Mouse (Mus musculus): ENCODE data around the gene Adcy10. TPM values are rescaled to one million over a fixed set of nuclear protein-coding genes. Genes with fewer than 3 reads are reported as not detected.

Adcy10 gene
- total RNA-seq, 2 experiments from 2014 or later, result not detected

GRCm38 (mm10) chr1:165510161-165510560 lies 25.2 kb downstream of the Adcy10 start:
- peak; percentile 40 for DNase-seq
- intact Hi-C loops (cut with DNase I; ENCODE audit: low total_unique reads), result no loop called here

- intact Hi-C loops (cut with DNase I; ENCODE audit: low total_unique reads), result no loop called here
- no peak for DNase-seq
Observed at GRCm38 (mm10) chr1:165520716-165521115, 35.7 kb downstream of the Adcy10 start.

DNA sequence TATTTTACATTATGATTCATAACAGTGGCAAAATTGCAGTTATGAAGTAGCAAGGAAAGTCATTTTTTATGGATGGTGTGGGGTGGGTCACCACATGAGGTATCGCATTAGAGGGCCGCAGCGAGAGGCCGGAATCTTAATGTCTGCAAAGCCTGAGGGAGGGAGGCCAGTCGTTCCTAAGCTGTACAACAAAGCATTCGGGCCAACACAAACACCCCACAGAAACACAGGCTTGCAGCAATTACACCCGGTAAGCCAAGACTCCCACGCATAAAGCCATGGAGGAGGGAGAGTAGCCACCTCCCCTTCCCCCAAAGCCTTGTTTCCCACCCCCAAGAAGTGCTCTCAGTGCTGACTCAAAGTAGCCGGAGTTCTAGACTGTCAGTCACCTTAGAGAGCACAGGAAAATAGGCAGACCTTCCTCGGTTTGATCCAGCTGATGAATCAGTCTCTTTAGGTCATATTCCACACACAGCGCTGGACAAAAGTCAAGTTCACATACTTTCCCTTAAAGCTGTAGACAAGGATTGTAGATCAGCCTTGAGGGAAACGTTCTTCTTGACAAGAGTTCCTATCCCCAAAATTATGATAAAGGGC lies 51.2 kb downstream of the Adcy10 start:
- intact Hi-C loops (cut with DNase I; ENCODE audit: low total_unique reads), result no loop called here
- no peak for DNase-seq

- intact Hi-C loops (cut with DNase I; ENCODE audit: low total_unique reads), result no loop called here
- no peak for DNase-seq
Observed at GRCm38 (mm10) chr1:165537241-165537807, 52.3 kb downstream of the Adcy10 start.

- no peak for DNase-seq
- intact Hi-C loops (cut with DNase I; ENCODE audit: low total_unique reads), result no loop called here
Observed at GRCm38 (mm10) chr1:165556711-165557110, 71.7 kb downstream of the Adcy10 start.

- no peak for DNase-seq
- intact Hi-C loops (cut with DNase I; ENCODE audit: low total_unique reads), result no loop called here
Observed at GRCm38 (mm10) chr1:165559073-165559472, 74.1 kb downstream of the Adcy10 start.

DNA sequence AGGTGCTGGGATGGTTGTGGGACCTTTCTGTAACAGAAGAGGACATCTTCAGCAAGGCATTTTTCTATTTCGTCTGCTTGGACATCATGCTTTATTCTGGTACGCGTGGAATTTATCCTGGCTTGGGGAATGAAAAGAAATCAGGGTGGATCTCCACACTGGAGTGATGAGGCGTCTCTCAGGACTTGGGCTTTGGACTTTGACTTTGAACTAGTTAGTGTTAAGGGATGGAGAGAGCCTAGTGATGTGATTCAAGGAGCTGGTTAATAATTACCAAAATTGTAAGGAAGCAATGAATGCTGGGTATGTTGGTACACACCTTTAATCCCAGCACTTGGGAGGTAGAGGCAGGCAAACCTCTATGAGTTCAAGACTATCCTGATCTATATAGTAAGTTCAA lies 80.3 kb downstream of the Adcy10 start:
- no peak for DNase-seq
- intact Hi-C loops (cut with DNase I; ENCODE audit: low total_unique reads), result no loop called here

- no peak for DNase-seq
- intact Hi-C loops (cut with DNase I; ENCODE audit: low total_unique reads), result no loop called here
Observed at GRCm38 (mm10) chr1:165567466-165567865, 82.5 kb downstream of the Adcy10 start.

GRCm38 (mm10) chr1:165576005-165576404 lies 91.0 kb downstream of the Adcy10 start:
- no peak for DNase-seq
- intact Hi-C loops (cut with DNase I; ENCODE audit: low total_unique reads), result no loop called here

DNA sequence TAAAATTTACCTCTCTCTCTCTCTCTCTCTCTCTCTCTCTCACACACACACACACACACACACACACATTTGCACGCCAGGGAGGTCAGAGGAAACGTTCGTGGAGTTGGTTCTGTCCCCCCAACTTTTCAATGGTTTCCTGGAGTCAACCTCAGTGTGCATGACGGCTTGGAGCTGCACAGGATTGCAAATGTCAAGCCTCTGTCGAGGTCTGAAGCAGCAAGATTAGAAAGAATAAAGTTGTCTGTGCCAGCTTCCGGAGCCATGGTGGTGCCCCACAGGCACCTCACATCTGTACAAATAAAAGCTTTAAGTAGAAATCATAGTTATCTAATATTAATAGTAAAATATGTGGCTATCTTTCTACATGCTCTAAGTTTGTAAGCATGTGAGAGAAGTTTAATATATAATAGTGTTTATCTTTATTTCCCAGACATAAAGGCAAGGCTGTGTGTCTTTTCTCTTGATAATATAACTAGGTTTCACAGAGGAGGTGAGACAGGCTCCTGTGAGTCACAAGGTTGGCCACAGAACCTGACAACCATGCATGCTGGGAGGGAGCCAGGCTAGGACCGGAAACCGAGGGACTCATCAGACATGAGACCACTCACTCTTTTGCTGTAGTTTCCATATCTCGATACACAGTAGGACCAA lies 91.6 kb downstream of the Adcy10 start:
- no peak for DNase-seq
- intact Hi-C loops (cut with DNase I; ENCODE audit: low total_unique reads), result no loop called here

DNA sequence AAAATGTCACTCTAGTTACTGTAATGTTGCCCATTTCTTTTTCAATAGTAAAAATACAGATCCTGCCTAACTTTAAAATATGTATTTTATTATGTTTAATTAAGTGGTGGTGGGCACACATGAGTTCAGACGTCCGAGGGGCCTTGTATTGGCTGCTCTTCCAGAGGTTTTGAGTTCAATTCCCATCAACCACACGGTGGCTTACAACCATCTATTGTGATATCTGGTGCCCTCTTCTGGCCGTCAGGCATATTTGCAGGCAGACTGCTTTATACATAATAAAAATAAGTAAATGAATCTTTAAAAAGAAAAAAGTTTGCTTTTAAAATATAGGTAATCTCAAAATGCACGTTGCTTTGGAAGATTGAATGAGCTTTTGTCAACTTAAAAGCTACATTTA lies 94.3 kb downstream of the Adcy10 start:
- intact Hi-C loops (cut with DNase I; ENCODE audit: low total_unique reads), result no loop called here

GRCm38 (mm10) chr1:165581255-165581654 lies 96.3 kb downstream of the Adcy10 start:
- DNase-seq, result no peak
- intact Hi-C loops (cut with DNase I; ENCODE audit: low total_unique reads), result loop anchor here (5.0 kb wide), 1 partner anchor 166 kb away; no protein-coding TSS in a partner anchor

More for the DNA sequence above, 94.3 kb downstream of the Adcy10 start:
- no peak for DNase-seq

- intact Hi-C loops (cut with DNase I; ENCODE audit: low total_unique reads), result loop anchor here (2.0 to 5.0 kb wide), 2 partner anchors 75 to 164 kb away; no protein-coding TSS in a partner anchor
- peak; percentile 88 for DNase-seq
Observed at GRCm38 (mm10) chr1:165583529-165584184, 98.7 kb downstream of the Adcy10 start.

- intact Hi-C loops (cut with DNase I; ENCODE audit: low total_unique reads), result loop anchor here (5.0 kb wide), 1 partner anchor 42 kb away; no protein-coding TSS in a partner anchor
- DNase-seq, result no peak
Observed at GRCm38 (mm10) chr1:165585389-165586104, 100.6 kb downstream of the Adcy10 start.

DNA sequence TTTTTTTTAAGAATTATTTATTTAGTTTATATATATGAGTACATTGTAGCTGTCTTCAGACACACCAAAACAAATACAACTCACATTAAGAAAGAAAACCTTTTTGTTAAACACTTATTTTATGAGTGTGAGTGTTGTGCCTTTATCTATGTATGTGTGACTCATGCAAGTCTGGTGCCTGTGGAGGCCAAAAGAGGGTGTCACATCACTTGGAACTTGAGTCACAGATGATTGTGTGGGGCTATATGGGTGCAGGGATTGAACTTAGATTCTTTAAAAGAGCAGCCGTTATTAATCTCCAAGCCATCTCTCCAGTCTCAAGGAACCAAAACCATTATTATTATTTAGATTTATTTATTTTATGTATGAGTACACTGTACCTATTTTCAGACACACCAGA lies 101.4 kb downstream of the Adcy10 start:
- intact Hi-C loops (cut with DNase I; ENCODE audit: low total_unique reads), result loop anchor here (5.0 kb wide), 1 partner anchor 41 kb away; no protein-coding TSS in a partner anchor

GRCm38 (mm10) chr1:165587845-165588244 lies 102.9 kb downstream of the Adcy10 start:
- DNase-seq, result no peak
- intact Hi-C loops (cut with DNase I; ENCODE audit: low total_unique reads), result loop anchor here (5.0 kb wide), 1 partner anchor 39 kb away; no protein-coding TSS in a partner anchor

More for the DNA sequence above, 101.4 kb downstream of the Adcy10 start:
- DNase-seq, result no peak

- DNase-seq, result peak; percentile 52
- intact Hi-C loops (cut with DNase I; ENCODE audit: low total_unique reads), result loop anchor here (5.0 kb wide), 1 partner anchor 38 kb away; no protein-coding TSS in a partner anchor
Observed at GRCm38 (mm10) chr1:165589280-165590048, 104.5 kb downstream of the Adcy10 start.

GRCm38 (mm10) chr1:165590760-165591159 lies 105.8 kb downstream of the Adcy10 start:
- no peak for DNase-seq

More at GRCm38 (mm10) chr1:165590760-165591159, 105.8 kb downstream of the Adcy10 start:
- intact Hi-C loops (cut with DNase I; ENCODE audit: low total_unique reads), result no loop called here
